Mouse (Mus musculus): ENCODE data around the gene Bbs4.

GRCm38 (mm10) chr9:59340002-59340401 lies 13.3 kb downstream of the Bbs4 start:
- TF ChIP-seq CTCF (conservative IDR thresholded peaks at IDR 0.05; ENCODE audit: insufficient read depth, insufficient read length, low read depth, low read length) (peak; percentile 64), POLR2A (IDR thresholded peaks at IDR 0.05; ENCODE audit: low read depth, low read length) (no peak)

Data from kidney, adult 2 months (tissue).